Mouse (Mus musculus): ENCODE data around the gene Olfr374. TPM values are rescaled to one million over a fixed set of nuclear protein-coding genes. Genes with fewer than 3 reads are reported as not detected.

Olfr374 gene
- total RNA-seq, 2 experiments from 2014 or later = not detected

Other genes with a start within 250 kb of the Olfr374 start
- 1 to 10 TPM; 6.4 to 7.2 TPM for gene Zfp709, start 225.0 kb upstream of the Olfr374 start, total RNA-seq (2021)
- 1 to 10 TPM; 3.6 to 4.0 TPM for gene Zfp882, start 198.4 kb upstream of the Olfr374 start, total RNA-seq (2021)
- gene Zfp617, start 198.4 kb upstream of the Olfr374 start, total RNA-seq (2021) = 10 to 100 TPM; 25.9 to 29.0 TPM
- 1 to 10 TPM; 8.8 to 8.9 TPM for gene Zfp961, start 156.0 kb upstream of the Olfr374 start, total RNA-seq (2021)
- under 1 TPM; 0.38 to 0.56 TPM for gene Cyp4f18, start 97.4 kb upstream of the Olfr374 start, total RNA-seq (2021)
- not detected for gene Olfr372, start 65.8 kb upstream of the Olfr374 start, total RNA-seq (2021)
- gene Olfr373, start 23.9 kb upstream of the Olfr374 start, total RNA-seq (2021) = not detected
- 100 to 1,000 TPM; 119 to 155 TPM for gene Tpm4, start 27.9 kb downstream of the Olfr374 start, total RNA-seq (2021)
- gene Rab8a, start 54.2 kb downstream of the Olfr374 start, total RNA-seq (2021) = 10 to 100 TPM; 28.2 to 28.6 TPM
- under 1 TPM in 1 of 2 experiments, not detected in 1; 0.17 TPM for gene Hsh2d, start 82.6 kb downstream of the Olfr374 start, total RNA-seq (2021)
- gene Cib3, start 105.8 kb downstream of the Olfr374 start, total RNA-seq (2021) = not detected
- gene Gm11034, start 106.6 kb downstream of the Olfr374 start, total RNA-seq (2021) = not detected
- gene Fam32a, start 112.7 kb downstream of the Olfr374 start, total RNA-seq (2021) = 10 to 100 TPM; 21.4 to 24.4 TPM
- 10 to 100 TPM; 53.2 to 53.4 TPM for gene Ap1m1, start 133.0 kb downstream of the Olfr374 start, total RNA-seq (2021)
- gene Gm10282, start 198.2 kb downstream of the Olfr374 start, total RNA-seq (2021) = 1 to 10 TPM; 9.7 TPM
- gene Klf2, start 212.0 kb downstream of the Olfr374 start, total RNA-seq (2021) = 100 to 1,000 TPM; 113 to 115 TPM

Measured in heart, postnatal 14 days (tissue).